Mouse (Mus musculus): Measurements from ENCODE around the gene Upf3b. TPM values are rescaled to one million over a fixed set of nuclear protein-coding genes. Genes with fewer than 3 reads are reported as not detected.
A peak's percentile ranks its signal among the peaks of the same experiment; 100 is the strongest.
"Not testable (repeated sequence)": the region's sequence is repeated elsewhere in the genome, so short reads cannot be mapped to it uniquely, and the experiment has no call there.

Upf3b gene
- polyA plus RNA-seq, 1 experiment from 2014 or later: 24.5 TPM

DNA sequence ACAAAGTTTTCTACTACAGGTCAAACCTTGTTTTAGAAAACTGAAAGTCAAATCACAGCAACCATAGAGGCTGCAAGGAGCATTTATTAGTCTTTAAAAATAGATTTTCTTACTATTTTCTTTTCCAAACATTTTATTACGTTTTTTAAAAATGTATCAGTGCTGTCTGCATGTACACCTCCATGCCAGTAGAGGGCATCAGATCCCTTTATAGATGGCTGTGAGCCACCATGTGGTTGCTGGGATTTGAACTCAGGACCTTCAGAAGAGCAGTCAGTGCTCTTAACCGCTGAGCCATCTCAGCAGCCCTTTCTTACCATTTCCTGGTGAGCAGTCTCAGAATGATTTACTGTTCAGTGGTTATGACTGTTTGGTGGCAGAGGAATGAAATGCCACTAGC, 6.3 kb downstream of the Upf3b start:
- 86% methylated on average over 2 of the region's 2 CpGs for WGBS
- Histone ChIP-seq H3K4me2 (replicated peaks) (no peak overlapping the region), H3K36me3 (peaks cover 6% of the 10 kb centered on the region), H3K4me1 (no peaks in the 10 kb centered on the region), H3K4me3 (no peak overlapping the region), H3K27me3 (replicated peaks) (no peaks in the 10 kb centered on the region), H3K9ac (no peak overlapping the region), H3K9me3 (no peaks in the 10 kb centered on the region), H3K27ac (no peak overlapping the region)
- no peak for ATAC-seq (ENCODE audit: low FRiP score, low read depth)

DNA sequence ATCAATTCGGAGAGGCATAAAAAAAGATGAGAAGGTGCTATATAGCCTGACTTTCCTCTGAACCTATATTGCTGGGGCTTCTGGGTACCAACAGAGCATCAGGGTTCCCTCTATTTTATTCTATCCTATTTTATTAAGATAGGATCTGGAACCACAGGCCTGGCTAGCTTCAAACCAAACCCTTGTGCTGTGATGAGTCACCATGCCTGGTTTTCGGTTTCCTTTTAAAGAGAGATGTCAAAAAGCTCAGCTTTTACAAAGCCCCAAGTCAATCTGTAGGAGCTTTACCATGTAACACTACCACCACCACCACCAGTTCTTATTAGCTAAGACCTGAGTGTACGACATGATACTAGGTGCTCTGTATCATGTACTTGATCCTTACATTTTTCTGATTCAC, 11.4 kb downstream of the Upf3b start:
- Histone ChIP-seq H3K27me3 (replicated peaks) (no peaks in the 10 kb centered on the region), H3K4me2 (replicated peaks) (no peak overlapping the region), H3K27ac (no peak overlapping the region), H3K4me1 (no peaks in the 10 kb centered on the region), H3K36me3 (peaks cover 8% of the 10 kb centered on the region; the same call in 1 of the 2 replicates), H3K4me3 (no peak overlapping the region), H3K9me3 (no peaks in the 10 kb centered on the region), H3K9ac (no peak overlapping the region)
- WGBS: 92% methylated on average over 3 of the region's 3 CpGs
- no peak for ATAC-seq (ENCODE audit: low FRiP score, low read depth)

DNA sequence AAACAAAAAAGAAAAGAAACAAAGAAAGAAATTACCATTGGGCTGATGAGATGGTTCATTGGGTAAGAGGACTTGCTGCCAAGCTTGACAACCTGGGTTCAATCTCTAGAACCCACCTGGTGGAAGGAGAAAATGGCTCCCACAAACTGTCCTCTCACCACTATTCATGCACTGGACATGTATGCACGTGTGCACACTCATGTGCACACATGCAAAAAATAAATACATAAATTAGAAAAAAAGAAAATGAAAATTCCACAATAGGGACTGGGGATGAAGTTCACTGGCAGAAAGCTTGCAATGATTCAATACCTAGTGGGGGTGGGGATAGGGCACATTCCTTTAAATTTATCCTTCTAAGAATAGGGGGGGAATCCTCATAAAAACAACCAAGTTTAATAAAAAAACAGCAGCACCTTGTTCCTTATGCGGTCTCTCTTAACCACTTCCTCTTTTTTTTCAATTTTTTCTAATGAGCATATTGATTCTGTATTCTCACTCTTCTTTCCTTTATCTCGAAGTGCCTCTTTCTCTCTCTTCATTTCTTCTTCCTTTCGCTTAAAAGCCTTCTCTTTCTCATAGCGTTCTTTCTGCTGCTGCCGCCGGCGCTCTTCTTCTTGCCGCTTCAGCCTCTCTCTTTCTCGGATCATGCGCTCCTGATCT, 14.9 kb downstream of the Upf3b start:
- no peaks in the 10 kb centered on the region for H3K27me3 ChIP-seq (replicated peaks)
- H3K36me3 ChIP-seq: peaks cover 5% of the 10 kb centered on the region; the same call in 1 of the 2 replicates
- no peaks in the 10 kb centered on the region for H3K9me3 ChIP-seq
- no peak for ATAC-seq (ENCODE audit: low FRiP score, low read depth)
- no peaks in the 10 kb centered on the region for H3K4me1 ChIP-seq
- WGBS: 90% methylated on average over 11 of the region's 11 CpGs
- no peak overlapping the region for H3K4me2 ChIP-seq (replicated peaks)
- H3K9ac ChIP-seq: no peak overlapping the region
- H3K27ac ChIP-seq: no peak overlapping the region
- no peak overlapping the region for H3K4me3 ChIP-seq

DNA sequence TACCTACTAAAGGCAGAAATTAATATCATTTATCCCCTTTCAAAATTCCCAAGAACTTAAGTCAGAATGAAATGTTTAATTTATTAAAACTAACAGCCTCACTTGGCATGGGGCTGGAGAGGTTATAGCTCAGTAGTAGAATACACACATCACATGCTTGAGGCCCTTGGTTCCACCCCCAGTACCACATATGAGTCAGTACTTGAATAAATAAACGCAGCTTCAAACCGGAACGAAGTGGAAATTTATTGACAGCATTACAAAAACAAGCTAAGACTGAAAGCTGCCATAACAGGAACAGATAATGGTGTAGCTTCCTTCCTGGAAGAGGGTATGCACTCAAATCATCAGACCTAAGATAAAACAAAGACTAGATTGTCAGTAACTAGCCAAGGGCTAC, 18.7 kb downstream of the Upf3b start:
- H3K27ac ChIP-seq: no peak overlapping the region

DNA sequence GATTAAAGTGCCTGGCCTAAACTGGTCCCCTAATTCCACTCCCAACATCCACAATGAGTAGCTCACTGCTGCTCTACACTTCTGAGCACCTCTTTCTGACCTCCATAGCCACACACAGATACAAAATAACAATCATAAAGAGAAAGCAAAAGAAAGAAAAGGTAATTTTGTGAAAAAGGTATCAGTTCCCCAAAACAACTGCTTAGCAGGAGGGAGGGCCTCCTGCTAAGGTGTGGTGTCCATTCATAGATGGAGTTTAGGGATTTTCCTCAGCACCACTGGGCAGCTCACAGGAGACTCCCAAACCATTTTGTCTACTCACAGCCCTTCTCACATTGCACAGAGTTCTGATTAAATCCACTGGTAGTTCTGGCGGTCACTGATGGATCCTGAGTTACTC, 21.3 kb downstream of the Upf3b start:
- no peak overlapping the region for H3K9ac ChIP-seq
- ATAC-seq (ENCODE audit: low FRiP score, low read depth): no peak
- H3K36me3 ChIP-seq: no peaks in the 10 kb centered on the region; the same call in 1 of the 2 replicates
- H3K9me3 ChIP-seq: no peaks in the 10 kb centered on the region
- H3K27ac ChIP-seq: no peak overlapping the region
- no peak overlapping the region for H3K4me2 ChIP-seq (replicated peaks)
- H3K4me3 ChIP-seq: no peak overlapping the region
- no peaks in the 10 kb centered on the region for H3K4me1 ChIP-seq
- H3K27me3 ChIP-seq (replicated peaks): no peaks in the 10 kb centered on the region
- 87% methylated on average over 1 of the region's 1 CpGs for WGBS

More for the DNA sequence above, 18.7 kb downstream of the Upf3b start:
- Histone ChIP-seq H3K36me3 (no peaks in the 10 kb centered on the region; the same call in 1 of the 2 replicates), H3K9me3 (no peaks in the 10 kb centered on the region), H3K4me1 (no peaks in the 10 kb centered on the region), H3K9ac (no peak overlapping the region), H3K27me3 (replicated peaks) (no peaks in the 10 kb centered on the region), H3K4me3 (no peak overlapping the region), H3K4me2 (replicated peaks) (no peak overlapping the region)
- 84% methylated on average over 3 of the region's 3 CpGs for WGBS
- ATAC-seq (ENCODE audit: low FRiP score, low read depth): no peak

DNA sequence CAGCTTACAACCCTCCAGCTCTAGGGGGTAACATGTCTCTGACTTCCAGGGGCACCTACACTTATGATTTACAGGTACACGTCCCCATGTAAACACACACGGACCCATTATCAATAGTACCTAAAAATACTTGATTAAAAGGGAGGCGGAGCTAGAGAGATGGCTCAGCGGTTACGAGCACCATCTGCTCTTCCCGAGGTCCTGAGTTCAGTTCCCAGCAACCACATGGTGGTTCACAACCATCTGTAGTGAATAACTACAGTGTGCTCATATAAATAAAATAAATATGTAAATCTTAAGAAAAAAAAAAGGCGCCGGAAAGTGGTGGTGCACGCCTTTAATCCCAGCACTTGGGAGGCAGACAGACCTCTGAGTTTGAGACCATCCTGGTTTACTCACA, 24.5 kb downstream of the Upf3b start:
- H3K36me3 ChIP-seq: peaks cover 3% of the 10 kb centered on the region; the same call in 1 of the 2 replicates
- H3K4me3 ChIP-seq: peak overlapping the region; percentile 52
- no peak overlapping the region for H3K9ac ChIP-seq
- no peak overlapping the region for H3K27ac ChIP-seq
- no peaks in the 10 kb centered on the region for H3K27me3 ChIP-seq (replicated peaks)
- 24% methylated on average over 9 of the region's 9 CpGs for WGBS
- no peaks in the 10 kb centered on the region for H3K9me3 ChIP-seq
- peak overlapping the region; percentile 46 for H3K4me2 ChIP-seq (replicated peaks)
- ATAC-seq (ENCODE audit: low FRiP score, low read depth): no peak
- peaks cover 3% of the 10 kb centered on the region; the same call in 1 of the 2 replicates for H3K4me1 ChIP-seq

DNA sequence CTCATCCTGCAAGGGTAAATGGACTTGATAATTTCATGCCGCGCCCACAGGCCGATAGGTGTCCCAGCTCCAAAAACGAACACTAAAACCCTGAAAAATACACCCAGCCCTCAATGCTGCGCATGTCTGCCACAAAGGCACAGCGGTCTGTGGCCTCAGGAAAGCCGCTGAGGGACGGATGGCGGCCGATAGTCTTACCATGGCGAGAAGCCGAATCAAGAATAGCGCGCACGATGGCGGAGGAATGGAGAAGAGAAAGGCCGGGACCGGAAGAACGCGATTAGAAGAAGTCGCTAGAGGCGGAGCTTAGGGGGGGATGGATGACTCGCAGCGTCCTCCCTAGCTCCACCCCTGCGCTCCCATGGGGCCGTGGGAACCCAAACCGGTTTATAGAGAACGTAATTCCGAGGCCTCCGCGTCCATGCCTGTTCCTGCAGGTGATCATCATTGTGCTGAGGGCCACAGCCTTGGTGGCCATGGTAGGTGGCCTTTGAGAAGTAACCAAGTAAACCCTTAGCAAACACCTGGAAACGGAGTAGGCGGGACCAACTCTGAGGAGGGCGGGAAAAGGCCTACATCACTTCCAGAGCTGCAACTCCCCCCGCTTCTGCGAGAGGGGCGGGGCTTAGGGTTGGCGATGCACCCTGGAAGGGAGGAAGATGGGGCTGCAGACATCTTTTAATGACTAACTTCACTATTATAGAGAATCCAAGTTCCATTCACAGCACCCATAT, 25.0 kb downstream of the Upf3b start, which contains the start of gene Rpl39:
Rpl39 (minus strand) TSS at position 476 of the 734 bp plus-strand sequence.
- Histone ChIP-seq H3K27me3 (replicated peaks) (no peaks in the 10 kb centered on the region), H3K27ac (peak within 1 kb of the TSS; percentile 37; the same call in 1 of the 2 replicates), H3K9ac (peak within 1 kb of the TSS; percentile 64), H3K9me3 (no peaks in the 10 kb centered on the region), H3K36me3 (peaks cover 3% of the 10 kb centered on the region; the same call in 1 of the 2 replicates), H3K4me2 (replicated peaks) (peak within 1 kb of the TSS; percentile 71), H3K4me1 (peaks cover 3% of the 10 kb centered on the region; the same call in 1 of the 2 replicates), H3K4me3 (peak within 1 kb of the TSS; percentile 52)
- 10% methylated on average over 38 of the region's 38 CpGs for WGBS
- ATAC-seq (ENCODE audit: low FRiP score, low read depth): peak; percentile 94

DNA sequence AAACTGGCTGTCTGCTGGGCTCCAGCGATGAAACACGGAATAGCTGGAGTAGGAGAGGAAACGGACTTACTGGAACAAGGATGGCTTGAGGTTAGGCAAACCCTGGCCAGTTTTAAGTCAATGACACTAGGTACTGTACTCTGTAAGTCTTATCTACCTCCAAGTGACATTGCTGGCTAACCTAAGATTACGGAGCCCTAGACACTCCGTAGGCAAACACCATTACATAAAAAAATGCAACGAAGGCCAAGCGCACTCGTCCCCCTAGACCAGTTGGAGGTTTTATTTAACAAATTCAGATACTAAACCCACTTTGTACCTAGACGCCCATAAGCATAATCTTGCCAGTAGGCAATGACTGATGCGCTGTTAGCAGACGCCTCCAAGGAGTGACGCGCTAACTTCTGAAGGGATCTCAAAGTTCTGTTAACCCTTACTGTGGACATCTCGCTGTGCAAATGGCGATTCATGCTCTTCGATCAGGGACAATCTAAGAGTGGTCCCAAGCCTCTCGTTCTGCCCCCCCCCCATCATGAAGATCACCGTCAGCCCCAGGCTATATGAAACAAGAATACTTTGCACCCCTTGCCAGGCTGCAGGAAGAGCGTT, 25.7 kb downstream of the Upf3b start:
- H3K4me2 ChIP-seq (replicated peaks): peak overlapping the region; percentile 71
- peaks cover 3% of the 10 kb centered on the region; the same call in 1 of the 2 replicates for H3K36me3 ChIP-seq
- H3K4me3 ChIP-seq: peak overlapping the region; percentile 52
- H3K9me3 ChIP-seq: no peaks in the 10 kb centered on the region
- peak overlapping the region; percentile 64 for H3K9ac ChIP-seq
- peak overlapping the region; percentile 37; the same call in 1 of the 2 replicates for H3K27ac ChIP-seq
- H3K27me3 ChIP-seq (replicated peaks): no peaks in the 10 kb centered on the region
- peak; percentile 38 for ATAC-seq (ENCODE audit: low FRiP score, low read depth)
- 18% methylated on average over 19 of the region's 19 CpGs for WGBS
- H3K4me1 ChIP-seq: peaks cover 3% of the 10 kb centered on the region; the same call in 1 of the 2 replicates

DNA sequence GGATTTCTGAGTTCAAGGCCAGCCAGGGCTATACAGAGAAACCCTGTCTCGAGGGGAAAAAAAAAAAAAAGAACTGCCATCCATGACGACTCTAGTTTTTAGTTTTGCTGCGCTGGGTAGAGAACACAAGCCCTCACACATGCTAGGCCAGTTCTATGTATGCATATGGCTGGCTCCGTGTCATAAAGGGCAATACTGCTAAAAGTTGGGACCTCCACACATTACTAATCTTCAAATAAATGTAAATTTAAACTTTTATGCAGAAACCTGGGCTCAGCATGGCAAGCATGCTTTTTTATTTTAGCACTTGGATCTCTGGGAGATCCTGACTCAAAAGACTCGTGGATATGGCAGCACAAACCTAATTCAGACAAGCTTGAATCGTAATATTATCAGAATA, 28.9 kb downstream of the Upf3b start:
- H3K27me3 ChIP-seq (replicated peaks): no peaks in the 10 kb centered on the region
- H3K36me3 ChIP-seq: peaks cover 3% of the 10 kb centered on the region; the same call in 1 of the 2 replicates
- no peak for ATAC-seq (ENCODE audit: low FRiP score, low read depth)
- H3K27ac ChIP-seq: no peak overlapping the region
- H3K4me2 ChIP-seq (replicated peaks): no peak overlapping the region
- peaks cover 3% of the 10 kb centered on the region; the same call in 1 of the 2 replicates for H3K4me1 ChIP-seq
- H3K4me3 ChIP-seq: no peak overlapping the region
- WGBS: 62% methylated on average over 6 of the region's 6 CpGs
- H3K9ac ChIP-seq: no peak overlapping the region
- H3K9me3 ChIP-seq: no peaks in the 10 kb centered on the region

DNA sequence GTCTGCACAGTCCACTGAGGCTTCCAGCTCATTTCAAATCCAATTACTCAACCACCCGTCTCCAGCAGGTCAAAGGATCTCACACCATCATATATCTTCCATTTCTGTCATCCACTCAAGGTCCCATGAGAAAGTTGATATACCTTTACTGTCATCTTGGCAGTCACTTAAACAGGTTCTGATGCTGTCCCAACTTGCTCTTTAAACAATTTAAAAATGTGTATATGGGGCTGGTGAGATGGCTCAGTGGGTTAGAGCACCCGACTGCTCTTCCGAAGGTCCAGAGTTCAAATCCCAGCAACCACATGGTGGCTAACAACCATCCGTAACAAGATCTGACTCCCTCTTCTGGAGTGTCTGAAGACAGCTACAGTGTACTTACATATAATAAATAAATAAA, 29.8 kb downstream of the Upf3b start:
- H3K4me3 ChIP-seq; H3K4me1 ChIP-seq; ATAC-seq (ENCODE audit: low FRiP score, low read depth); H3K27ac ChIP-seq; H3K9ac ChIP-seq; H3K36me3 ChIP-seq; H3K27me3 ChIP-seq (replicated peaks); H3K4me2 ChIP-seq (replicated peaks); H3K9me3 ChIP-seq: not testable (repeated sequence)
- 71% methylated on average over 4 of the region's 4 CpGs for WGBS

DNA sequence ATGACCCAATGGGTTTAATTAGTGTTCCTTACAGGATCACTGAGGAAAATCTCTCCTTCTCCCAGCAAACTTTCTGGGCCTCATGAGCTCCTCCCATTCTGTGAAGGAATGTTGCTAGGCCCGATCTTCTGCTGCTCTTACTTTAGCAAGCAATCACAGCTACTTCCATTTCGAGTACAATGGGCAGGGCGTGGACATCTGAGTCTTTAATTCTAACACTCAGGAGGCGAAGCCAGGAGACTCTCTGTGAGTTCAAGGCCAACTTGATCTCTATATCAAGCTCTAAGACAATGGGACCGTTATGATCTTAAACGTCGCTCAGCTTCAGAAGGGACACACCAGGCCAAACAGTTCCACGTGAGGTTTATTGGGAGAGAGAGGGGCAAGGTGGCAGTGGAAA, 33.5 kb downstream of the Upf3b start:
- no peak overlapping the region for H3K27ac ChIP-seq
- H3K4me1 ChIP-seq: no peaks in the 10 kb centered on the region
- H3K4me2 ChIP-seq (replicated peaks): no peak overlapping the region
- no peak overlapping the region for H3K4me3 ChIP-seq
- H3K9me3 ChIP-seq: no peaks in the 10 kb centered on the region
- WGBS: 84% methylated on average over 8 of the region's 8 CpGs
- H3K9ac ChIP-seq: no peak overlapping the region
- ATAC-seq (ENCODE audit: low FRiP score, low read depth): no peak
- H3K27me3 ChIP-seq (replicated peaks): no peaks in the 10 kb centered on the region
- no peaks in the 10 kb centered on the region; the same call in 1 of the 2 replicates for H3K36me3 ChIP-seq

DNA sequence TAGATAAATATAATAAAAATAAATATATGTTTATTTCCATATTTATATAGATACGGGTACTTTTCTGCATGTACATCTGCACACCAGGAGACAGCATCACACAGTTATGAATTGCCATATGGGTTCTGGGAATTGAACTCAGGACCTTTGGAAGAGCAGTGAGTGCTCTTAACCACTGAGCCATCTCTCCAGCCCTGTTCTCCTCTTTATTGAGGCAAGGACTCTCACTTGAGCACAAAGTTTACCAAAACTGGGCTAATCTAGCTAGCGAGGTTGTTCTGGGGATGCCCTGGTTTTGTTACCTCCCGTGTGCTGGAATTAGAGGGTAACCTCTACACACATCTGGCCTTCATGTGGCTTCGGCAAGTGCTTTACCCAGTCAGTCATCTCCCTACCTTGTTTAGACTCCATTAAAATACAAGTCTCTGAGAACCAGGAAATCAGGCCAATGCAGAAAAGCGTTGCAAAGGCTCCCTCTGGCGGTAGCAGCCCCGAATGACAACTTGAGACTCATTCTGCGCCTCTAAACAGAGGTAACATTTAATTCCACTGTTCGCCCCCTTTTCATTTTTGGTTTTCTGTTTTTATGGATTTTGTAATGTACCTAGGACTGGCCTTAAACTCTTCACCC, 35.7 kb downstream of the Upf3b start:
- H3K27ac ChIP-seq: no peak overlapping the region
- H3K4me3 ChIP-seq: no peak overlapping the region
- no peak overlapping the region for H3K4me2 ChIP-seq (replicated peaks)
- no peak for ATAC-seq (ENCODE audit: low FRiP score, low read depth)
- H3K27me3 ChIP-seq (replicated peaks): no peaks in the 10 kb centered on the region
- no peak overlapping the region for H3K9ac ChIP-seq
- no peaks in the 10 kb centered on the region for H3K36me3 ChIP-seq
- H3K9me3 ChIP-seq: no peaks in the 10 kb centered on the region
- WGBS: 38% methylated on average over 9 of the region's 9 CpGs
- H3K4me1 ChIP-seq: no peaks in the 10 kb centered on the region
